Mouse (Mus musculus) liver, postnatal 0 days (tissue): Measurements from ENCODE around the gene Zbtb8b. TPM values are rescaled to one million over a fixed set of nuclear protein-coding genes. Genes with fewer than 3 reads are reported as not detected.

ENCODE experiments used
- ATAC-seq: fragments of 200-750 bp; cut with Nextera tagmentation; 2 replicates; pipeline ENCODE4 v1.8.0; 2017; ENCODE audit warnings: mild to moderate bottlenecking, moderate library complexity
- DNase-seq: peaks from one replicate; pipeline ENCODE4 v3.0.0-alpha.2; 2016
- H3K27ac ChIP-seq: fragments of 300-500 bp; sonication (generic); 2 replicates; pipeline ENCODE4 v1.5.1; 2014; ENCODE audit warnings: antibody characterized with exemption, moderate library complexity, mild to moderate bottlenecking, low read depth
- H3K27me3 ChIP-seq: fragments of 300-500 bp; sonication (generic); 2 replicates; pipeline ENCODE4 v1.6.1; 2014; ENCODE audit warnings: low read length, control low read depth, mixed read lengths; ENCODE audit not compliant: insufficient read depth
- H3K36me3 ChIP-seq: fragments of 300-500 bp; sonication (generic); replicated peaks from 2 replicates; pipeline ENCODE4 v1.6.1; 2014; ENCODE audit warnings: mild to moderate bottlenecking, control low read depth, low read length, moderate library complexity, mixed read lengths; ENCODE audit not compliant: insufficient read depth
- H3K4me1 ChIP-seq: fragments of 300-500 bp; sonication (generic); 2 replicates; pipeline ENCODE4 v1.6.1; 2014; ENCODE audit warnings: antibody characterized with exemption, mild to moderate bottlenecking, control low read depth; ENCODE audit not compliant: insufficient read depth
- H3K4me2 ChIP-seq: fragments of 300-500 bp; sonication (generic); 2 replicates; pipeline ENCODE4 v1.6.1; 2014; ENCODE audit warnings: low read depth, mild to moderate bottlenecking, low read length, moderate library complexity, mixed read lengths
- H3K4me3 ChIP-seq: fragments of 300-500 bp; sonication (generic); 2 replicates; pipeline ENCODE4 v1.5.1; 2014; ENCODE audit warnings: low read depth, low read length
- H3K9ac ChIP-seq: fragments of 300-500 bp; sonication (generic); replicated peaks from 2 replicates; pipeline ENCODE4 v1.6.1; 2014; ENCODE audit warnings: mild to moderate bottlenecking, moderate library complexity
- H3K9me3 ChIP-seq: fragments of 300-500 bp; sonication (generic); 2 replicates; pipeline ENCODE4 v1.6.1; 2016; ENCODE audit warnings: mild to moderate bottlenecking, control low read depth, low read length, mixed read lengths
- CTCF ChIP-seq: sonication (generic); IDR thresholded peaks from 2 replicates; pipeline ENCODE4 v1.5.1; 2016; ENCODE audit warnings: antibody characterized with exemption, low read depth
- EP300 ChIP-seq: IDR thresholded peaks from 2 replicates; pipeline ENCODE4 v1.6.1; 2016; ENCODE audit warnings: antibody characterized with exemption, low read depth, mild to moderate bottlenecking
- WGBS: fragments of 180-500 bp; shearing (Covaris S2); extraction: QIAGEN DNeasy Blood & Tissue Kit; methylation state at CpG from one replicate; pipeline ENCODE4 v1.1.7; 2014; ENCODE audit not compliant: insufficient replicate concordance; 5-methylcytosine and 5-hydroxymethylcytosine counted together
- polyA plus RNA-seq: library from polyadenylated mRNA; unstranded; fragments of >200 nt; fragmentation: Nextera tagmentation; extraction: Ambion mirVana; gene quantifications from 2 replicates; pipeline ENCODE4 v1.2.1, GENCODE M21; 2015

Gene Zbtb8b
- polyA plus RNA-seq, 1 experiment from 2014 or later: 0.55 TPM

- Histone ChIP-seq H3K27ac (no peak overlapping the region), H3K4me2 (no peak overlapping the region), H3K9ac (no peak overlapping the region), H3K27me3 (peaks cover 4% of the 10 kb centered on the region; the same call in 1 of the 2 replicates), H3K4me3 (no peak overlapping the region), H3K9me3 (no peaks in the 10 kb centered on the region), H3K4me1 (peaks cover 22% of the 10 kb centered on the region), H3K36me3 (no peaks in the 10 kb centered on the region)
- WGBS: 69% methylated on average over 5 of the region's 5 CpGs
- DNase-seq (no peak), ATAC-seq (no peak)
- TF ChIP-seq EP300 (no peak), CTCF (no peak)
Observed at GRCm38 (mm10) chr4:129375821-129376220, 64.8 kb downstream of the Zbtb8b start.

Other genes with a start within 250 kb of the Zbtb8b start
- 1.4 and 1.8 TPM in 2 replicates for gene C77080, start 179.4 kb downstream of the Zbtb8b start, polyA plus RNA-seq
- 0.15 TPM in 1 of 2 replicates, not detected in the other for gene Sync, start 153.2 kb downstream of the Zbtb8b start, polyA plus RNA-seq
- 163 and 167 TPM in 2 replicates for gene Rbbp4, start 105.5 kb downstream of the Zbtb8b start, polyA plus RNA-seq
- gene Zbtb8os, start 105.2 kb downstream of the Zbtb8b start, polyA plus RNA-seq: 32.2 and 34.2 TPM in 2 replicates
- 1.9 and 2.3 TPM in 2 replicates for gene Zbtb8a, start 62.7 kb downstream of the Zbtb8b start, polyA plus RNA-seq
- 37.4 and 40.7 TPM in 2 replicates for gene Bsdc1, start 20.7 kb upstream of the Zbtb8b start, polyA plus RNA-seq
- 0.11 and 0.14 TPM in 2 replicates for gene Tssk3, start 50.2 kb upstream of the Zbtb8b start, polyA plus RNA-seq
- 0.41 and 0.88 TPM in 2 replicates for gene Fam229a, start 50.3 kb upstream of the Zbtb8b start, polyA plus RNA-seq
- 42.7 and 46.9 TPM in 2 replicates for gene Marcksl1, start 72.7 kb upstream of the Zbtb8b start, polyA plus RNA-seq
- gene Hdac1, start 101.9 kb upstream of the Zbtb8b start, polyA plus RNA-seq: 54.9 and 59.0 TPM in 2 replicates
- gene Lck, start 132.8 kb upstream of the Zbtb8b start, polyA plus RNA-seq: 3.3 and 3.4 TPM in 2 replicates
- gene Fam167b, start 137.7 kb upstream of the Zbtb8b start, polyA plus RNA-seq: 13.1 and 15.0 TPM in 2 replicates
- 119 and 125 TPM in 2 replicates for gene Eif3i, start 159.8 kb upstream of the Zbtb8b start, polyA plus RNA-seq
- 81.7 and 93.9 TPM in 2 replicates for gene Tmem234, start 159.8 kb upstream of the Zbtb8b start, polyA plus RNA-seq
- 0.54 and 0.71 TPM in 2 replicates for gene Dcdc2b, start 173.4 kb upstream of the Zbtb8b start, polyA plus RNA-seq
- gene Iqcc, start 178.2 kb upstream of the Zbtb8b start, polyA plus RNA-seq: 5.2 and 8.2 TPM in 2 replicates
- 13.1 and 15.7 TPM in 2 replicates for gene Ccdc28b, start 183.1 kb upstream of the Zbtb8b start, polyA plus RNA-seq
- 12.5 and 14.0 TPM in 2 replicates for gene Txlna, start 200.2 kb upstream of the Zbtb8b start, polyA plus RNA-seq
- gene Kpna6, start 231.9 kb upstream of the Zbtb8b start, polyA plus RNA-seq: 3.3 and 3.7 TPM in 2 replicates